Mouse (Mus musculus): ENCODE results near the gene Itgb8.

Itgb8 gene

GRCm38 (mm10) chr12:119209384-119210072 lies 29.1 kb downstream of the Itgb8 start:
- no peak for DNase-seq (ENCODE audit: low read depth, low spot score)

- DNase-seq (ENCODE audit: low read depth, low spot score): no peak
Measured at GRCm38 (mm10) chr12:119207464-119207801, 31.2 kb downstream of the Itgb8 start.

GRCm38 (mm10) chr12:119206711-119207463 lies 31.7 kb downstream of the Itgb8 start:
- DNase-seq (ENCODE audit: low read depth, low spot score): no peak

- DNase-seq (ENCODE audit: low read depth, low spot score): no peak
Measured at GRCm38 (mm10) chr12:119204411-119204810, 34.2 kb downstream of the Itgb8 start.

- no peak for DNase-seq (ENCODE audit: low read depth, low spot score)
Measured at GRCm38 (mm10) chr12:119202766-119203165, 35.8 kb downstream of the Itgb8 start.

GRCm38 (mm10) chr12:119195145-119195544 lies 43.5 kb downstream of the Itgb8 start:
- no peak for DNase-seq (ENCODE audit: low read depth, low spot score)

- DNase-seq (ENCODE audit: low read depth, low spot score): no peak
Measured at GRCm38 (mm10) chr12:119189814-119190213, 48.8 kb downstream of the Itgb8 start.

GRCm38 (mm10) chr12:119185441-119185840 lies 53.2 kb downstream of the Itgb8 start:
- DNase-seq (ENCODE audit: low read depth, low spot score): no peak

- DNase-seq (ENCODE audit: low read depth, low spot score): no peak
Measured at GRCm38 (mm10) chr12:119182215-119182924, 56.2 kb downstream of the Itgb8 start.

GRCm38 (mm10) chr12:119176017-119176416 lies 62.6 kb downstream of the Itgb8 start:
- DNase-seq (ENCODE audit: low read depth, low spot score): no peak

GRCm38 (mm10) chr12:119169828-119170539 lies 68.6 kb downstream of the Itgb8 start:
- DNase-seq (ENCODE audit: low read depth, low spot score): no peak

- no peak for DNase-seq (ENCODE audit: low read depth, low spot score)
Measured at GRCm38 (mm10) chr12:119169143-119169542, 69.5 kb downstream of the Itgb8 start.

GRCm38 (mm10) chr12:119165115-119165514 lies 73.5 kb downstream of the Itgb8 start:
- DNase-seq (ENCODE audit: low read depth, low spot score): no peak

GRCm38 (mm10) chr12:119164672-119165071 lies 73.9 kb downstream of the Itgb8 start:
- no peak for DNase-seq (ENCODE audit: low read depth, low spot score)

GRCm38 (mm10) chr12:119164176-119164575 lies 74.4 kb downstream of the Itgb8 start:
- DNase-seq (ENCODE audit: low read depth, low spot score): no peak

GRCm38 (mm10) chr12:119160786-119161185 lies 77.8 kb downstream of the Itgb8 start:
- DNase-seq (ENCODE audit: low read depth, low spot score): no peak

GRCm38 (mm10) chr12:119159254-119159933 lies 79.2 kb downstream of the Itgb8 start:
- no peak for DNase-seq (ENCODE audit: low read depth, low spot score)

GRCm38 (mm10) chr12:119157686-119158085 lies 80.9 kb downstream of the Itgb8 start:
- DNase-seq (ENCODE audit: low read depth, low spot score): no peak

- no peak for DNase-seq (ENCODE audit: low read depth, low spot score)
Measured at GRCm38 (mm10) chr12:119157068-119157467, 81.5 kb downstream of the Itgb8 start.

GRCm38 (mm10) chr12:119155566-119155965 lies 83.0 kb downstream of the Itgb8 start:
- no peak for DNase-seq (ENCODE audit: low read depth, low spot score)

- no peak for DNase-seq (ENCODE audit: low read depth, low spot score)
Measured at GRCm38 (mm10) chr12:119150956-119151355, 87.6 kb downstream of the Itgb8 start.

Data from R1 (cell line).